Mouse (Mus musculus) layer of hippocampus, adult 18-20 months (tissue): ENCODE data around the gene Gm21961. TPM values are rescaled to one million over a fixed set of nuclear protein-coding genes. Genes with fewer than 3 reads are reported as not detected.
"Not testable (repeated sequence)": the region's sequence is repeated elsewhere in the genome, so short reads cannot be mapped to it uniquely, and the experiment has no call there.

Experiments
- DNase-seq, 2 experiments: peaks; one replicate each; pipeline ENCODE4 v3.0.0; 2022; ENCODE audit warnings: low spot score in 2 of 2
- long read RNA-seq: library from polyadenylated mRNA; stranded (forward); transcript quantifications from one replicate; pipeline ENCODE4 v2.0.0, GENCODE M21; 2021
- total RNA-seq, 2 experiments: library from RNA; stranded (reverse); gene quantifications; 2 replicates each; pipeline ENCODE4 v1.2.3; 2021

Gene Gm21961
- not detected for total RNA-seq
- long read RNA-seq, result 0 reads

DNA sequence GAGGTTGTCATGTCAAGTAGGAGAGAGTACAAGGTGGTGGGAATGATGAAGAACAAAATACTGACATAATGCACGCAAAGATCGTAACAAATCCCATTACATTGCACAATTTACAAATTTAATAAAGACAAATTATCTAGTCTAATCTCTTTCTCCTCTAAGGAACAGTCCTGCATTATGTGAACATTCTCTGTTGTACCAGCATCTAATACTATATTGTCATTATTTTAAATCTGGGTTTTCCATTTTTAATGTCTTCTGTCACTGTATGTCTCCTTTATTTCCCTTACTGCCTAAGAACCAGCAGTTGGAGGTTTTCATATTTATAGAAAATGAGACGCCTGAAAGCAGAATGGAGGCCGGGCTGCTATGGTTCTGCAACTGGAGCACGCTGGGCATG is at the start of gene Gm21961:
Gene Gm21961 (minus strand): TSS at position 101 of the 400 bp plus-strand sequence.
- DNase-seq, result no peak

GRCm38 (mm10) chr15:65041999-65042398 is 27.3 kb upstream of the Gm21961 start:
- no peak for DNase-seq

- not testable (repeated sequence) for DNase-seq
Observed at GRCm38 (mm10) chr15:65039216-65039615, 24.5 kb upstream of the Gm21961 start.

DNA sequence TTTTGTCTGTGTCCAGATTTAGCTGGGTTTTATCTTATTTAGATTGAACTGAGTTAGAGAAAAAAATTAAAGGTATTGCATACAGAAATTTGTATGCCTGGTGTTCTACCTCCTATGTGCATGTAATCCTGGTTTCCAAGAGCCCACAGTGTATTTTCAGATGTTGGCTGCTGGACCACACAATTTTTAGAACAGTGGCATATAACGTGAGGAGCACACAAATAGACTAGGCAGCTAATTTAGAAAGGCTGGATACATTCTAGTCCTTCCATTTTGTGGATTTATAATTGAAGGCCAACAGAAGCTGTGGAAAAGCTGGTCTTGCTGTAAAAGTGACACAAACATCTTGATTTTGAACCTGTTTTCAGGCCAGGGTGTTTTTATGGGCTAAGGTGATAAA is 3.3 kb upstream of the Gm21961 start:
- no peak for DNase-seq

GRCm38 (mm10) chr15:65006177-65006576 is 8.5 kb downstream of the Gm21961 start:
- peak in 1 of 2 experiments; percentile 53 for DNase-seq

GRCm38 (mm10) chr15:64994498-64994897 is 20.2 kb downstream of the Gm21961 start:
- DNase-seq, result no peak

- DNase-seq, result no peak
Observed at GRCm38 (mm10) chr15:64979976-64980375, 34.7 kb downstream of the Gm21961 start.

GRCm38 (mm10) chr15:64976044-64976805 is 38.5 kb downstream of the Gm21961 start:
- DNase-seq, result peak; percentile 18 to 60

Other genes starting within 250 kb of the Gm21961 start
- not detected for gene Gm21798, start 197.2 kb downstream of the Gm21961 start, total RNA-seq